Mouse (Mus musculus) embryonic facial prominence, embryonic 14.5 days (tissue): ENCODE measurements around the gene Slc29a4. TPM values are rescaled to one million over a fixed set of nuclear protein-coding genes. Genes with fewer than 3 reads are reported as not detected.

ENCODE experiments used
- polyA plus RNA-seq: library from polyadenylated mRNA; unstranded; fragments of >200 nt; fragmentation: Nextera tagmentation; extraction: Ambion mirVana; gene quantifications from 2 replicates; pipeline ENCODE4 v1.2.1, GENCODE M21; 2014

The Slc29a4 gene
- polyA plus RNA-seq, 1 experiment from 2014 or later = 6.0 TPM

Other genes with a start within 250 kb of the Slc29a4 start
- gene Ap5z1, start 228.6 kb upstream of the Slc29a4 start, polyA plus RNA-seq = 8.7 and 10.6 TPM in 2 replicates
- 0.09 and 0.18 TPM in 2 replicates for gene Papolb, start 162.4 kb upstream of the Slc29a4 start, polyA plus RNA-seq
- 5.2 and 5.4 TPM in 2 replicates for gene Radil, start 141.4 kb upstream of the Slc29a4 start, polyA plus RNA-seq
- 6.5 and 8.2 TPM in 2 replicates for gene Mmd2, start 83.7 kb upstream of the Slc29a4 start, polyA plus RNA-seq
- 43.8 and 47.9 TPM in 2 replicates for gene Wipi2, start 64.8 kb upstream of the Slc29a4 start, polyA plus RNA-seq
- gene Tnrc18, start 125.2 kb downstream of the Slc29a4 start, polyA plus RNA-seq = 32.9 and 36.9 TPM in 2 replicates
- 9.2 and 9.4 TPM in 2 replicates for gene Fbxl18, start 202.9 kb downstream of the Slc29a4 start, polyA plus RNA-seq
- 12,527 and 12,883 TPM in 2 replicates for gene Actb, start 214.2 kb downstream of the Slc29a4 start, polyA plus RNA-seq